Mouse (Mus musculus): ENCODE results near the gene Slco4a1. TPM values are rescaled to one million over a fixed set of nuclear protein-coding genes. Genes with fewer than 3 reads are reported as not detected.

Slco4a1 gene
- total RNA-seq, 2 experiments from 2014 or later = 0.70 to 1.5 TPM

- no peak for DNase-seq
Observed at GRCm38 (mm10) chr2:180508455-180509115, 52.5 kb downstream of the Slco4a1 start.

DNA sequence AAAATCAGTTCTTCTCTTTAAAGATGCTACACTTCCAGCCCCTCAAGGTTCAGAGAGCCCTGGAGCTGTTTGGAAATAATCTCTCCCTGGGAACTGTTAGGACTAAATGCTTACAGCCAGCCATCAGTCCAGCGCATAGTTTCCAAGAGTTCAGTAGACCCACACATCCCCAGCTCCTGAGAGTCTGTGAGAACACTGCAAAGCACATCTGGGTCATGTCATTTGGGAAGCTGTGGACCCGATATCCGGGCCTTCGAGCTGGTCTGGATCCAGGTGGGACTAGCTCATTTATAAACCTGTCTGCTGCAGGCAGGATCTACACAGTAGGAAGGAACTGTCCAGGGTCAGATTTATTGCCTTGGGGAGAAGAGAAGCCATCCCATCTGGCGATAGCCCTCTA, 54.8 kb downstream of the Slco4a1 start:
- no peak for DNase-seq

DNA sequence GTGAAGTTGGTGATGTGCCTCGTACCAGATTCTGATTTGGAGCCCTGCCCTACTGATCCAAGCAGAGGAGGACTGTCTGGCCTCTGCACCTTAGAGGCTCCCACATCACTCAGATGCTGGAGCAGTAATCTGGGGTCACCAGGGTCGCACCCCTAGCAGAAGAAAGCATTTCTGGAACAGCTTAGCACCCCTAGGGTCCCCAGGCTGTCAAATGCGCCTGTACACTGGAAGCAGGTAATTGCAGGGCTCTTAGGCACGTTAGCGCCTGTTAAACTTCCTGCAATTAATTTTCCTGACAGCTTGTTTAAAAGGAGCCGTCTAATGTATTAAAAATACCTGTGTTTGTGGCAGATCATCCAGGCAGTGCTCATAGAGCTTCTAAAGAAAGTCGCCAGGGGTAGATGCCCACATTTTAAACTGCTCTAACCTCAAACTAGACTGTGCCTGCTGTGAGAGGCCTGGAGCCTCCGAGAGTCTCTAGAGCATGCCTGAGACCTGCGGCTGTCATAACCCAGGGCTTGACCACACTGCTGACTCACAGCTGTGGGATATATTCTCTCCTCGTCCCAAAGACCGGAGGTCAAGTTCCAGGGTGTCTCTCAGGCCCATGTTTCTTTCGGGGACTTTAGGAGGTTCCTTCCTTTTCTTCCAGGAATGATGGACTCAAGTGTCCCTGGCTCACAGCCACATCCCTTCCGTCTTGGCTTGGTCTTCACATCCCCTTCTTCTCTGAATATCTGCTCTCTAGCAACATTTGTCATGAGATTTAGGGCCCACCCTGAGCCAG, 56.0 kb downstream of the Slco4a1 start:
- peak in 1 of 2 experiments; percentile 9 for DNase-seq

DNA sequence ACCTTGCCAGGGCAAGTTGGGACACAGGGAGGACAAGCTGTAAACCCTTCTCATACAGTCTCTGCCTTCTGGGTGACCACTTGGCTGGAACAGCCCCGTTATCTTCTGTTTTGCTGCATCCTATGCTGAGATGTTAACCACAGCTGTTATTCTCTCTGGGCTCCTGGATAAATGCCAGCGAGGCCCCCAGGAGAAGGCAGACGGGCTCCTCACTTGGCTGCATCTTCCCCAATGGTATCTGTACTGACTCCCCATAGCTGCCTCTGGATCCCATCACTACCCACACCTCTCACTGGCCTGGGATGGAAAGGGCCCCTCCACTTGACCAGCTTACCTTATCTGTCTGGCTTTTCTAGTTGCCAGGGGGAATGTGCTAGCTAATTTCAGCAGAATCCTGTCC, 57.0 kb downstream of the Slco4a1 start:
- no peak for DNase-seq

DNA sequence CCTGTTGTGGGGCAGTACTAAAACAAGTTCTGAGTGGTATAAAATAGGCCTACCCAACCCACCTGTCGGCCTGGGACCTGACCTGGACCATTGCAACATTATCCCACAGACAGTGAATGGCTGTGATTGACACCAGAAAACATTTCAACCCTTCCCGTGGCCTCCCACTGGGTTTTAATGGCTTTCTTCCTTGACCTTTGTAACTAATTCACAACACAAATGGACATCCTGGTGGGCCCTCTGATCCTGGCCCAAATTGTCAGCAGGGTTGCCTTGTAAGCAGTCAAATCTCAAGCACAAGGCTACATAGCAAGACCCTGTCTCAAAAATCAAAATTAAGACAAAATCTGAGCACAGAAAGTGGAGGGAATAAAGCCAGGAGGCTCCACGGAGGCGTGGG, 57.8 kb downstream of the Slco4a1 start:
- no peak for DNase-seq

DNA sequence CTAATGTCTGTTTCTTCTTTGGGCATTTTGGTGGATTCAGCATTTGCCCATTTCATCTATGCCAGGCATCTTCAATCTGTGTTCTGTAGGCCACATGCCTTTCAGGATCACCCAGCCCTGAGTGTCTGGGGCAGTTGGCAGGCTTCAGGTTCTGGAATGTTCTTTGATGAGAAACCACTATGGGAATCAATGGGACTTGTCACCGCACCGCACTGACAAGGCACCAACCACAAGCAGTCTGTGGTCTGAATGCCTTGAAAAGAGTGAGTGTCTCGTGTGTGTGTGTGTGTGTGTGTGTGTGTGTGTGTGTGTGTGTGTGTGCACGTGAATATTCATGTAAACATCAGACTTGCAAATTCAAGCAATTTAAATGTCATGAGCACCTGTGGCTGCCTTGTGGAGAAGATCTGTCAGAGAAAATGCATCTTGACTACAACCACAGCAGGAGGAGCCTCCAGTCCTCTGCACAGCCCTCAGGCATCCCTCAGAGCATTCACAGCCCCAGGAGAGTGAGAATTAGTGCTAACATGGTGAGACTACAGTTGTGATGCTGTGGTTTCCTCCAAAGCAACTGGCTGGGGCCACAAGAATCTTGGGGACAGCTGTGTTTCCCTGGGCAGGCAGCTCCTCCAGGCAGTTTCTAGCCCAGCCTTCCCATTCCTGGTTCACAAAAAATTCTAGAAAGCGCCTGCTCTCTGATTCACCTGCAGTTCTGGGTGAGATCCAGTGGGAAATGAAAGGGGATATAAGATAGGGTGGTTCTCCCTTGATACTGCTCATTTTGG, 65.6 kb downstream of the Slco4a1 start:
- no peak for DNase-seq

- DNase-seq = no peak
Observed at GRCm38 (mm10) chr2:180522825-180523224, 66.8 kb downstream of the Slco4a1 start.

Other genes with a start within 250 kb of the Slco4a1 start
- 10 to 100 TPM; 25.7 to 74.5 TPM for gene Lama5, start 230.4 kb upstream of the Slco4a1 start, total RNA-seq (2021)
- gene Rps21, start 198.9 kb upstream of the Slco4a1 start, total RNA-seq (2021) = 100 to 1,000 TPM; 736 to 838 TPM
- 10 to 100 TPM; 14.0 to 14.2 TPM for gene Cables2, start 182.7 kb upstream of the Slco4a1 start, total RNA-seq (2021)
- gene Rbbp8nl, start 166.4 kb upstream of the Slco4a1 start, total RNA-seq (2021) = not detected
- gene Gata5, start 121.5 kb upstream of the Slco4a1 start, total RNA-seq (2021) = under 1 TPM in 1 of 2 experiments, not detected in 1; 0.10 TPM
- gene Ntsr1, start 43.7 kb downstream of the Slco4a1 start, total RNA-seq (2021) = not detected
- 10 to 100 TPM; 16.6 to 17.5 TPM for gene Mrgbp, start 125.1 kb downstream of the Slco4a1 start, total RNA-seq (2021)
- gene Ogfr, start 133.0 kb downstream of the Slco4a1 start, total RNA-seq (2021) = 10 to 100 TPM; 43.5 to 45.4 TPM
- gene Col9a3, start 141.5 kb downstream of the Slco4a1 start, total RNA-seq (2021) = under 1 TPM; 0.17 to 0.26 TPM
- not detected for gene Tcfl5, start 186.5 kb downstream of the Slco4a1 start, total RNA-seq (2021)

Measured in adrenal gland, postnatal 36 days (tissue).